Mouse (Mus musculus) layer of hippocampus, adult 18-20 months (tissue): ENCODE data around the gene Vmn1r135. TPM values are rescaled to one million over a fixed set of nuclear protein-coding genes. Genes with fewer than 3 reads are reported as not detected.
"Not testable (repeated sequence)": the region's sequence is repeated elsewhere in the genome, so short reads cannot be mapped to it uniquely, and the experiment has no call there.

ENCODE experiments used
- DNase-seq, 2 experiments: peaks; one replicate each; pipeline ENCODE4 v3.0.0; 2022; ENCODE audit warnings: low spot score in 2 of 2
- long read RNA-seq: library from polyadenylated mRNA; stranded (forward); transcript quantifications from one replicate; pipeline ENCODE4 v2.0.0, GENCODE M21; 2021
- total RNA-seq, 2 experiments: library from RNA; stranded (reverse); gene quantifications; 2 replicates each; pipeline ENCODE4 v1.2.3; 2021

Gene Vmn1r135
- not detected for total RNA-seq
- long read RNA-seq = 0 reads

DNA sequence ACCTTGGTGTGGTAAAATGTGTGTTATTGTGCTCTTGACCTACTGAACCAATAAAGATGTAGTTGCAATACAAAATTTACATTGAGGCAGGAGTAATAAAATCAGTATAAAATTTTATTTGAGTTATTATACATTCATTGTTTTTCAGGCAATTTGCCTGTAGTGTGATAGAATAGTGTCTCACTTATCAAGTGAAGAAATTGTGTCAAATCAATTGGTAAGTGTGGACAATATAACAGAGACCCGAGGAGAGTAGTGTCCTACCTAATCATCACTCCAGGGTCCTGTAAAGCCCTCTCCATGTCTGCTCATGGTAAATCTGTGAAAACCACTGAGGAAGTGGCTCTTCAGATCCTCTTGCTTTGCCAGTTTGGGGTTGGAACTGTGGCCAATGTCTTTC, at the start of gene Vmn1r135:
Vmn1r135 (plus strand) TSS at position 301 of the 400 bp plus-strand sequence.
- not testable (repeated sequence) for DNase-seq

- DNase-seq = not testable (repeated sequence)
Measured at GRCm38 (mm10) chr7:21796628-21797027, 35.5 kb upstream of the Vmn1r135 start, which contains the start of gene Gm4177. TSS of gene Gm4177 (minus strand) at chr7:21796728.

DNA sequence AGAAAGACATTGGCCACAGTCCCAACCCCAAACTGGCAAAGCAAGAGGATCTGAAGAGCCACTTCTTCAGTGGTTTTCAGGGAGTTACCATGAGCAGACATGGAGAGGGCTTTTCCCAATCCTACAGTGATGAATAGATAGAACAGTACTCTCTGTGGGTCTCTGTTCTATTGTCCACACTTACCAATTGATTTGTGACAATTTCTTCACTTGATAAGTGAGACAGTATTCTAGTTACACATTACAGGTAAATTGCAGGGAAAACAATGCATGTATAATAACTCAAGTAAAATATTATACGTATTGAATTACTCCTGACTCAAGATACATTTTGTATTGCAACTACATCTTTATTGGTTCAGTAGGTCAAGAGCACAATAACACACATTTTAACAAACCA, 12.0 kb downstream of the Vmn1r135 start, which contains the start of gene Gm5725:
Gm5725 (minus strand) TSS at position 101 of the 400 bp plus-strand sequence.
- not testable (repeated sequence) for DNase-seq

Other genes with a start within 250 kb of the Vmn1r135 start
- not detected for gene Vmn1r132, start 218.3 kb upstream of the Vmn1r135 start, total RNA-seq
- gene Gm4175, start 70.9 kb upstream of the Vmn1r135 start, total RNA-seq = not detected
- not detected for gene Gm4177, start 35.6 kb upstream of the Vmn1r135 start, total RNA-seq
- gene Gm5725, start 11.9 kb downstream of the Vmn1r135 start, total RNA-seq = not detected
- not detected for gene Gm5891, start 88.9 kb downstream of the Vmn1r135 start, total RNA-seq
- not detected for gene Vmn1r137, start 162.2 kb downstream of the Vmn1r135 start, total RNA-seq
- not detected for gene Vmn1r138, start 196.5 kb downstream of the Vmn1r135 start, total RNA-seq
- gene Gm6176, start 224.0 kb downstream of the Vmn1r135 start, total RNA-seq = not detected
- gene Vmn1r139, start 236.7 kb downstream of the Vmn1r135 start, total RNA-seq = not detected